Mouse (Mus musculus) limb, embryonic 13.5 days (tissue): Measurements from ENCODE around the gene Slc25a22. TPM values are rescaled to one million over a fixed set of nuclear protein-coding genes. Genes with fewer than 3 reads are reported as not detected.

ENCODE experiments used
- ATAC-seq: fragments of 200-750 bp; cut with Nextera tagmentation; 2 replicates; pipeline ENCODE4 v1.8.0; 2017; ENCODE audit warnings: low read depth, moderate number of reproducible peaks, moderate TSS enrichment; ENCODE audit not compliant: low FRiP score
- H3K27ac ChIP-seq: fragments of 300-500 bp; sonication (generic); 2 replicates; pipeline ENCODE4 v1.5.1; 2015; ENCODE audit warnings: inconsistent platforms, mild to moderate bottlenecking, moderate library complexity
- H3K27me3 ChIP-seq: fragments of 300-500 bp; sonication (generic); 2 replicates; pipeline ENCODE4 v1.6.1; 2015; ENCODE audit warnings: mild to moderate bottlenecking, inconsistent platforms
- H3K36me3 ChIP-seq: fragments of 300-500 bp; sonication (generic); 2 replicates; pipeline ENCODE4 v1.6.1; 2015; ENCODE audit warnings: inconsistent platforms, mild to moderate bottlenecking, moderate library complexity
- H3K4me1 ChIP-seq: fragments of 300-500 bp; sonication (generic); 2 replicates; pipeline ENCODE4 v1.6.1; 2015; ENCODE audit warnings: inconsistent platforms
- H3K4me2 ChIP-seq: fragments of 300-500 bp; sonication (generic); replicated peaks from 2 replicates; pipeline ENCODE4 v1.6.1; 2015; ENCODE audit warnings: inconsistent platforms, mild to moderate bottlenecking, moderate library complexity
- H3K4me3 ChIP-seq: fragments of 300-500 bp; sonication (generic); 2 replicates; pipeline ENCODE4 v1.5.1; 2015; ENCODE audit warnings: moderate library complexity, mild to moderate bottlenecking, inconsistent platforms
- H3K9ac ChIP-seq: fragments of 300-500 bp; sonication (generic); 2 replicates; pipeline ENCODE4 v1.6.1; 2015; ENCODE audit warnings: mild to moderate bottlenecking, inconsistent platforms
- H3K9me3 ChIP-seq: fragments of 300-500 bp; sonication (generic); 2 replicates; pipeline ENCODE4 v1.6.1; 2016; ENCODE audit warnings: inconsistent platforms
- WGBS: fragments of 180-500 bp; shearing (Covaris S2); methylation state at CpG from one replicate; pipeline ENCODE4 v1.1.7; 2015; 5-methylcytosine and 5-hydroxymethylcytosine counted together
- polyA plus RNA-seq: library from polyadenylated mRNA; unstranded; fragments of >200 nt; fragmentation: Nextera tagmentation; extraction: Ambion mirVana; gene quantifications from 2 replicates; pipeline ENCODE4 v1.2.1, GENCODE M21; 2015

Slc25a22 gene
- polyA plus RNA-seq, 1 experiment from 2014 or later, result 39.3 TPM

DNA sequence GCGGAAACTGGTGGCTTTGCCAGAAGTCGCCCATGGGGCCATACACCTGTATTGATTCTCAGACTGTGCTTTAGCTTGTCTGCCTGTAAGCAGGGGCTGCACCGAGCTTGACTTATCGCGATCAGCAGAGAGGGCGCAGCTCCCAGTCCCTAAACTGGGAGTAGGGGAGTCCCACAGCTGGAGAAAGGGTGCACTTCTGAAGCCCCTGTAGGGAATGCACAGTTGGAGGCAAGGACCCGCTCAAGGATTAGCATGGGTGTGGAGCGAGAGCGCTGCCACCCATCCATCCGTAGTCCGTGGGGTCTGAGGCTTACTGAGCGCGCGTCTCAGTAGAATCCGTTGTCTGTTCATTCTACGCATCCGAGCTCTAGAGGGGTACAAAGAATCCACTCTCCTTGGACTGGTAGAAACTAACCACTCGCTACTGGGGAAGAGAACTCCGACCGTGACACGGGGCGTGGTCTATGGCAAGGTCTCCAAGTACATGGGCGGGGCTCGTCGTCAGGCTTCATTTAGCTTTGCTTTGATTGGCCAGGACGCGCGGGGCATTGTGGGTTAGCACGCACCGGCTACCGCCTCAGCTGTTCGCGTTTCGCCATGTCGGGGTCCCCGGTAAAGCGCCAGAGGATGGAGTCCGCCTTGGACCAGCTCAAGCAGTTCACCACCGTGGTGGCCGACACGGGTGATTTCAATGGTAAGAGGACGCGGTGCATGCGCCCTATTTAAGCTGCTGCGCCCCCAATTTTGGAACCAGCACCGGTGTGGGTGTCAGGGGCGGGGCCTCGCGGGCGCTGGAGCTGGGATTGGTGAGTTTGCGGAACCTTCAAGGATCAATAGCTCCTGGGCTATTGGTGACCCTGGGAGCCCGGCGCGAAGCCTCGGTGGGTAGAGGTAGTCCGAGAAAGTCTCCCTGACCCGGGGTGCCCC lies 45.8 kb downstream of the Slc25a22 start, which contains the start of gene Taldo1:
Taldo1 (plus strand) TSS at position 575 of the 927 bp plus-strand sequence.
- WGBS, result under 1% methylated on average over 57 of the region's 57 CpGs
- Histone ChIP-seq H3K9me3 (no peaks in the 10 kb centered on the region), H3K27me3 (0 out of 2 replicates have a peak, but pooled peaks cover 2% of the 10 kb centered on the region), H3K4me3 (peak within 1 kb of the TSS; percentile 59), H3K9ac (peak within 1 kb of the TSS; percentile 75), H3K27ac (peak within 1 kb of the TSS; percentile 23; the same call in 1 of the 2 replicates), H3K4me2 (peak within 1 kb of the TSS; percentile 80), H3K36me3 (peaks cover 16% of the 10 kb centered on the region), H3K4me1 (peaks cover 12% of the 10 kb centered on the region)
- ATAC-seq, result peak; percentile 95

DNA sequence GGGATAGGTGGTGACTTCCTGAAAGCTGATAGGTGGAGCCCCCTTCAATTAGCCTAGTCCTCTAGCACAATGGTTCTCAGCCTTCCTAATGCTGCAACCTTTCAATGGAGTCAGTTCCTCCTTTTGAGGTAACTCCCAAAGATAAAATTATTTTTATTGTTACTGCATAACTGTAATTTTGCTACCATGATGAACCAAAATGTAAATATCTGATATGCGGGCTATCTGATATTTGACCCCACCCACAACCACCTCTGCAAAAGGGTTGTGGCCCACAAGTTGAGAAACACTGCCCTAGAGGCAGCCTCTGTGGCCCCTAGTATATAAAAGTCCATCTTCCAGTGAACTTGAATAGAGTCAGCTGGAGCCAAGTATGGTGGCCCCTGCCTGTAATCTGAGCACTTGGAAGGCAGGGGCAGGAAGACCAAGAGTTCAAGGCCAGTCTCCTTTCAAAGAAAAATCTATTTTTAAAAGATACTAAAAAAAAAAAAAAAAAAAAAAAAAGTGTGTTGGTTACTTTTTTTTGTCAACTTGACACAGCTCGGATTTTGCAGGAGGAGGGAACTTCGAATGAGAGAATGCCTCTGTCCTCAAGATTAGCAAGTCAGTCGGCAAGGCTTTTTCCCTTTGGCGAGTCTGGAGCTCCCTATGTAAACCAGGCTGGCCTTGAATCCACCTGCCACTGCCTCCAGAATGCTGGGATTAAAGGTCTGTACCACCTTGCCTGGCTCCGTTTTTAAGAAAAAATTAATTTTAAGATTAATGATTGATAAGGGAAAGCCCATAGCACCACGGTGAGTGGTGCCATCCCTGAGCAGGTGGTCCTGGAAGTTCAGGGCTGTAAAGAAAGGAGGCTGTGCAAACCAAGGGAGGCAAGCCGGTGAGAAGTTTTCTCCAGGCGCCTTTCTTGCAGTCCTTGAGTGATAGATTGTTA lies 47.1 kb downstream of the Slc25a22 start:
- H3K36me3 ChIP-seq, result peaks cover 3% of the 10 kb centered on the region; the same call in 1 of the 2 replicates
- peaks cover 12% of the 10 kb centered on the region for H3K4me1 ChIP-seq
- H3K27ac ChIP-seq, result no peak overlapping the region
- no peak for ATAC-seq
- no peak overlapping the region for H3K9ac ChIP-seq
- 0 out of 2 replicates have a peak, but pooled peaks cover 2% of the 10 kb centered on the region for H3K27me3 ChIP-seq
- peak overlapping the region; percentile 80; the same call in 1 of the 2 replicates for H3K4me2 ChIP-seq
- H3K4me3 ChIP-seq, result no peak overlapping the region
- no peaks in the 10 kb centered on the region for H3K9me3 ChIP-seq
- 52% methylated on average over 9 of the region's 9 CpGs for WGBS

DNA sequence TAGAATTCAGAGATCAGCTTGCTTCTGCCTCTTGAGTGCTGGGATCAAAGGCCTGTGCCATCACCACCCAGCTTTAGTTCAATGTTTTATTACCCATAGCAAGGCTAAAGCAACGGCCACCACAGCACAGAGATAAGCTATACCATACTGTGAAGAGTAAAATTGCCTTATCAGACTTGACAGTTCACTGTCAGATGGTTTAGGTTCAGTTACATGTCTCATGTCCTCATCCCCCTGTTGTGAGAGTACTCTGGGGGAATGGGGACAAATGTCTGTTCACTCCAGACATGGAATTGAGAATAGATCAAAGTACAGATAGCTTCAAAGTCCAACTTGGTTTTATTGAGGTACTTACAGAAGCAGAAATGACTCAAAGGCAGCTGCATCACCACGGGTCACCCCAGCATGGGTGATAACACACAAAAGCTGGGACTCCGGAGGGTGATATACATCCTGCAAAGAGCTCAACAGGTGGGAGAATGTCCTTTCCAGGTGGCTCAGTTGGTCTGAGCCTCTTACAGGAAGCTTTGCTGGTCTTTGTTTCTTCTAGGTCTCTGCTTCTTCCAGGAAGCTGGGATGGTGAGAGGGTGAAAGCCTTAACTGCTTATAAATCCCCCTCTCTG lies 49.1 kb downstream of the Slc25a22 start:
- peaks cover 2% of the 10 kb centered on the region; the same call in 1 of the 2 replicates for H3K27me3 ChIP-seq
- WGBS, result 45% methylated on average over 3 of the region's 3 CpGs
- H3K4me3 ChIP-seq, result no peak overlapping the region
- no peak for ATAC-seq
- H3K9ac ChIP-seq, result no peak overlapping the region
- no peak overlapping the region for H3K4me2 ChIP-seq
- H3K4me1 ChIP-seq, result peaks cover 12% of the 10 kb centered on the region
- no peaks in the 10 kb centered on the region for H3K9me3 ChIP-seq
- H3K27ac ChIP-seq, result no peak overlapping the region
- H3K36me3 ChIP-seq, result no peaks in the 10 kb centered on the region

DNA sequence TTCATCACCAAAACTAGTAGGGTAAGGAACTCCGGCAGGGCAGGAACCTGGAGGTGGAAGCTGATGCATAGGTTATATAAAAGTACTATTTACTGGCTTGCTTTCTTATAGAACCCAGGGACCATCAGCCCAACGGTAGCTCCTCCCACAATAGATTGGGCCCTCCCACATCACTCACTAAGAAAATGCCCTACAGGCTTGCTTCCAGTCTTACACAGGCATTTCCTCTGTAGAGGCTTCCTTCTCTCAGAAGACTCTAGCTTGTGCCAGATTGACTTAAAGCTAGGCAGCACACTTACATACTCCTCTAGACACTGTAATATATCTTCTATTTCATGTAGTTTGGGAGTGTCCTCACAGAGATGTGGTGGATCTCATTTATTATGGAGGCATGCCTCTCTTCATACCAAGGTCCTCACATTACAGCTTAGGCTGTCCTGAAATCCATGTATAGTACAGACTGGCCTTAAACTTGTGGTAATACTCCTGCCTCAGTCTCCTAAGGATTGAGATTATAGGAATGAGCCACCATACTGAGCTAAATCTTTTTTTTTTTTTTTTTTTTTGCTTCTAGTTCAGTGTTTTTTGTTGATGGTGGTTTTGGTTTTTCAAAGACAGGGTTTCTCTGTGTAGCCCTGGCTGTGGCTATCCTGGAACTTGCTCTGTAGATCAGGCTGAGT lies 49.7 kb downstream of the Slc25a22 start:
- ATAC-seq, result no peak
- H3K9me3 ChIP-seq, result no peaks in the 10 kb centered on the region
- H3K27ac ChIP-seq, result no peak overlapping the region
- peaks cover 2% of the 10 kb centered on the region; the same call in 1 of the 2 replicates for H3K27me3 ChIP-seq
- H3K4me1 ChIP-seq, result peaks cover 9% of the 10 kb centered on the region
- 48% methylated on average over 2 of the region's 2 CpGs for WGBS
- H3K4me3 ChIP-seq, result no peak overlapping the region
- H3K9ac ChIP-seq, result no peak overlapping the region
- H3K4me2 ChIP-seq, result no peak overlapping the region
- no peaks in the 10 kb centered on the region for H3K36me3 ChIP-seq

DNA sequence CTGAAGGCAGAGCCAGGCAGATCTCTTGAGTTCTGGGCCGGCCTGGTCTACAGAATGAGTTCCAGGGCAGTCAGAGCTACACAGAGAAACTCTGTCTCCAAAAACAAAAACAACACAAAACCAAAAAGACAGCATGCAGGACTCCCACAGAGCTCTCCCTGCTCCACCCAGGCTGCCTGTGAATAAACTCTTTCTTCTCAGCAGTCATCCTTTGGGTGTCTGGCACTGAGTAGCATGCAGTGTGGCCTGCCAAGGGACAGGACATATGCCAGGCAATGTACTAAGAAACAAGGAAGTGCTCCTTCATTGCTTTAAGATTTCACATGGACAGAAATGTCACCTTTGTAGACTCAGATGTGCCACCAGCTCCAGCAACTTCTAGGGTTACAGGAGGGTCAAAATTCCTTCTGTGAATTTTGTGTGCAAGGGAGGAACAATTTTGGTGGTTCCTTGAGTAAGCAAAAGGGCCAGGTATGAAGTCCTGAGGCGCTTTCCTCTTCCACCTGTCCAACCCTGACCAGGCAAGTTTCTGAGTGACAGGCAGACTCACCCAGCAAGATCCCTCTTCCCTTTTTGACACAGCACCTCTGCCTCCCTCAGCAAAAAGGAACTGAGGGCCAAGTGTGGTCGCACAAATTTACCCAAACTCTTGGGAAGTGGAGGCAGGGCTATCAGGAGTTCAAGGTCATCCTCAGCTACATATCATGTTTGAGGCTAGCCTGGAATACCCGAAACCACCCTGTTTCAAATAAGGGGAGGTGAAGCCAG lies 56.4 kb downstream of the Slc25a22 start:
- Histone ChIP-seq H3K9me3 (no peaks in the 10 kb centered on the region), H3K9ac (no peak overlapping the region), H3K4me3 (no peak overlapping the region), H3K4me2 (no peak overlapping the region), H3K27ac (no peak overlapping the region), H3K4me1 (no peaks in the 10 kb centered on the region), H3K27me3 (no peaks in the 10 kb centered on the region; the same call in 1 of the 2 replicates), H3K36me3 (no peaks in the 10 kb centered on the region)
- no peak for ATAC-seq
- WGBS, result 72% methylated on average over 4 of the region's 4 CpGs

Other genes with a start within 250 kb of the Slc25a22 start
- 94.5 and 97.5 TPM in 2 replicates for gene Hras, start 243.9 kb downstream of the Slc25a22 start, polyA plus RNA-seq
- gene Lrrc56, start 243.7 kb downstream of the Slc25a22 start, polyA plus RNA-seq, result 11.4 and 12.9 TPM in 2 replicates
- 2.6 TPM in 2 replicates for gene Lmntd2, start 223.8 kb downstream of the Slc25a22 start, polyA plus RNA-seq
- 32.7 and 34.0 TPM in 2 replicates for gene Rassf7, start 222.0 kb downstream of the Slc25a22 start, polyA plus RNA-seq
- 87.2 and 88.0 TPM in 2 replicates for gene Phrf1, start 209.1 kb downstream of the Slc25a22 start, polyA plus RNA-seq
- 1.8 and 2.3 TPM in 2 replicates for gene Irf7, start 171.4 kb downstream of the Slc25a22 start, polyA plus RNA-seq
- 0.13 TPM in 1 of 2 replicates, not detected in the other for gene Cdhr5, start 161.1 kb downstream of the Slc25a22 start, polyA plus RNA-seq
- gene Sct, start 158.8 kb downstream of the Slc25a22 start, polyA plus RNA-seq, result 12.1 and 12.8 TPM in 2 replicates
- gene Drd4, start 145.9 kb downstream of the Slc25a22 start, polyA plus RNA-seq, result 1.6 and 2.3 TPM in 2 replicates
- gene Deaf1, start 110.2 kb downstream of the Slc25a22 start, polyA plus RNA-seq, result 77.5 and 79.9 TPM in 2 replicates
- gene Tmem80, start 110.2 kb downstream of the Slc25a22 start, polyA plus RNA-seq, result 45.0 and 48.7 TPM in 2 replicates
- gene Eps8l2, start 99.0 kb downstream of the Slc25a22 start, polyA plus RNA-seq, result 7.4 and 10.3 TPM in 2 replicates
- gene Taldo1, start 45.7 kb downstream of the Slc25a22 start, polyA plus RNA-seq, result 266 and 280 TPM in 2 replicates
- gene Gatd1, start 23.8 kb downstream of the Slc25a22 start, polyA plus RNA-seq, result 73.8 and 75.9 TPM in 2 replicates
- 5.1 and 5.2 TPM in 2 replicates for gene Cend1, start 8.4 kb downstream of the Slc25a22 start, polyA plus RNA-seq
- 11.7 and 12.0 TPM in 2 replicates for gene Pidd1, start 6.1 kb upstream of the Slc25a22 start, polyA plus RNA-seq
- gene Rplp2, start 9.5 kb upstream of the Slc25a22 start, polyA plus RNA-seq, result 1,214 and 1,220 TPM in 2 replicates
- 13.9 and 14.7 TPM in 2 replicates for gene Pnpla2, start 17.3 kb upstream of the Slc25a22 start, polyA plus RNA-seq
- gene Cracr2b, start 23.2 kb upstream of the Slc25a22 start, polyA plus RNA-seq, result 13.5 and 14.3 TPM in 2 replicates
- gene Cd151, start 29.5 kb upstream of the Slc25a22 start, polyA plus RNA-seq, result 12.6 and 14.6 TPM in 2 replicates
- gene Polr2l, start 37.2 kb upstream of the Slc25a22 start, polyA plus RNA-seq, result 63.4 and 64.3 TPM in 2 replicates
- 70.5 and 71.2 TPM in 2 replicates for gene Tspan4, start 37.3 kb upstream of the Slc25a22 start, polyA plus RNA-seq
- 42.9 and 43.5 TPM in 2 replicates for gene Chid1, start 102.0 kb upstream of the Slc25a22 start, polyA plus RNA-seq
- 86.6 and 93.4 TPM in 2 replicates for gene Ap2a2, start 124.3 kb upstream of the Slc25a22 start, polyA plus RNA-seq
- 0.18 and 0.32 TPM in 2 replicates for gene Muc6, start 217.4 kb upstream of the Slc25a22 start, polyA plus RNA-seq